Mouse (Mus musculus): ENCODE data around the gene Ric3. TPM values are rescaled to one million over a fixed set of nuclear protein-coding genes. Genes with fewer than 3 reads are reported as not detected.

The Ric3 gene
- 0.26 TPM for polyA plus RNA-seq (2017; shearing (Covaris generic))

DNA sequence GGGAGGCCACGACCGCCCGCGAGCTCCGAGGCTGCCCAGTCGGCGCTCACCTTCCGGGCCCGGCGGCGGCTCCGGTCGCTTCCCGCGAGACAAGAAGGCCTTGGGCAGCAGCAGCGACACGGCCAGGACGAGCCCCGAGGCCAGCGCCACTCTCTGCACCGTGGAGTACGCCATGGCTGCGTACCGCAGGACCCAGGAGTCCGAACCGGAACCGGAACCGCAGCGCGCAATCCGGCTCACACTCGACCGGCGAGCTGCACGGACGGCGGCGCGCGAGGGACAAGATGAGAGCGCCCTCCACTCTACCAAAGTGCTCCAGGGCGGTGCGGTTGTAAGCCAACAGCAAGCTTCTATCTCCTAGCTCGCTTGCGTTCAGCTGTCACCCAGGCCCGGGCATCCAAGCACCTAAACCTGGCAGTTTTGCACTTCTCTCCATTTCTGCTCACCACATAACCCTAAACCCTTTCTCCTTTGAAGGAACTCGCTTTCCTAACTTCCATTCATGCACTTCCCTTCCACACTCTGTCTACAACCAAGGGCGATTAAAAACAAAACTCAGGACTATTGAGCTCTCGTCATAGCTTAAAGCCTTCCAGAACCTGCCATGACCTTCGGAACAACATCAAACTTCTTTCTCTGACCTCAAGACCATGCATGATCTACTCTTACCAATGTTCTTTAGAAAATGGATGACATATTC lies at the start of gene Ric3:
Gene Ric3, minus strand, starts transcription at position 219 of the 700 bp plus-strand sequence.

Other genes with a start within 250 kb of the Ric3 start
- not detected for gene Olfr516, start 232.8 kb downstream of the Ric3 start, polyA plus RNA-seq (2017; shearing (Covaris generic))
- gene Olfr517, start 211.0 kb downstream of the Ric3 start, polyA plus RNA-seq (2017; shearing (Covaris generic)), result not detected
- gene Olfr518, start 198.3 kb downstream of the Ric3 start, polyA plus RNA-seq (2017; shearing (Covaris generic)), result not detected
- gene Olfr519, start 188.9 kb downstream of the Ric3 start, polyA plus RNA-seq (2017; shearing (Covaris generic)), result not detected
- not detected for gene Nlrp10, start 153.2 kb downstream of the Ric3 start, polyA plus RNA-seq (2017; shearing (Covaris generic))
- gene Eif3f, start 148.9 kb downstream of the Ric3 start, polyA plus RNA-seq (2017; shearing (Covaris generic)), result 154 TPM
- 1.6 TPM for gene Tub, start 133.0 kb downstream of the Ric3 start, polyA plus RNA-seq (2017; shearing (Covaris generic))
- not detected for gene Lmo1, start 91.9 kb upstream of the Ric3 start, polyA plus RNA-seq (2017; shearing (Covaris generic))